Mouse (Mus musculus): ENCODE measurements at regions not wholly inside any gene's neighbourhood (a gene's known extent, or its start where the extent isn't known, plus 50 kb on each side); places are given as distances from the start of the nearest gene placed in this dataset.

- no peak for TF ChIP-seq GATA1 (IDR thresholded peaks at IDR 0.05; ENCODE audit: low read length)
- TF ChIP-seq TAL1 (IDR thresholded peaks at IDR 0.05; ENCODE audit: low read length) = peak; percentile 13; the same call in 1 of the 3 replicates
Measured at GRCm38 (mm10) chr13:44554686-44555463, 174.4 kb upstream of the Jarid2 start.

All from erythroblast, embryonic 14.5 days (primary cell).